Mouse (Mus musculus) brain, embryonic 14.5 days (tissue): ENCODE measurements around the gene Slco3a1. TPM values are rescaled to one million over a fixed set of nuclear protein-coding genes. Genes with fewer than 3 reads are reported as not detected.

Experiments used
- DNase-seq: peaks from one replicate; pipeline ENCODE4 v3.0.0-alpha.2; 2011; ENCODE audit warnings: low read depth
- CTCF ChIP-seq: fragments of 200-500 bp; IDR thresholded peaks from 2 replicates; pipeline ENCODE4 v1.5.1; 2012; ENCODE audit warnings: inconsistent platforms, mild to moderate bottlenecking, moderate library complexity, borderline replicate concordance; ENCODE audit not compliant: insufficient read depth, insufficient read length; ENCODE audit errors: extremely low read depth
- POLR2A ChIP-seq: fragments of 200-500 bp; IDR thresholded peaks from 2 replicates; pipeline ENCODE4 v1.6.1; 2012; ENCODE audit warnings: mild to moderate bottlenecking, inconsistent platforms, borderline replicate concordance; ENCODE audit not compliant: poor library complexity, insufficient read depth, insufficient read length, severe bottlenecking; ENCODE audit errors: extremely low read depth
- polyA plus RNA-seq: library from polyadenylated mRNA; depleted of rRNA; stranded (reverse); fragments of >200 nt; gene quantifications from 2 replicates; pipeline ENCODE4 v1.2.3, GENCODE M21; 2012; rRNA removed

The Slco3a1 gene
- 21.4 and 21.6 TPM in 2 replicates for polyA plus RNA-seq

GRCm38 (mm10) chr7:74554608-74555311 is at the start of gene Slco3a1:
Gene Slco3a1, minus strand, starts transcription at chr7:74554780.
- DNase-seq, result peak; percentile 88
- TF ChIP-seq CTCF, result peak; percentile 62
- no peak for TF ChIP-seq POLR2A

GRCm38 (mm10) chr7:74600996-74601395 is 46.4 kb upstream of the Slco3a1 start:
- no peak for DNase-seq
- no peak for TF ChIP-seq POLR2A
- TF ChIP-seq CTCF, result no peak

GRCm38 (mm10) chr7:74579411-74579810 is 24.8 kb upstream of the Slco3a1 start:
- DNase-seq, result peak; percentile 47
- TF ChIP-seq CTCF (no peak), POLR2A (no peak)

- no peak for DNase-seq
- TF ChIP-seq CTCF (no peak), POLR2A (no peak)
Measured at GRCm38 (mm10) chr7:74575678-74576077, 21.1 kb upstream of the Slco3a1 start.

- no peak for TF ChIP-seq POLR2A
- TF ChIP-seq CTCF, result peak; percentile 80
Measured at GRCm38 (mm10) chr7:74555416-74555815, 836 bp upstream of the Slco3a1 start.

GRCm38 (mm10) chr7:74554041-74554561 is 479 bp downstream of the Slco3a1 start:
- TF ChIP-seq POLR2A (no peak), CTCF (no peak)
- DNase-seq, result peak; percentile 65

More at GRCm38 (mm10) chr7:74555416-74555815, 836 bp upstream of the Slco3a1 start:
- DNase-seq, result peak; percentile 81

GRCm38 (mm10) chr7:74553111-74553650 is 1.4 kb downstream of the Slco3a1 start:
- no peak for DNase-seq
- TF ChIP-seq POLR2A (no peak), CTCF (no peak)

- no peak for TF ChIP-seq POLR2A
- TF ChIP-seq CTCF, result no peak
- DNase-seq, result no peak
Measured at GRCm38 (mm10) chr7:74552546-74552945, 2.0 kb downstream of the Slco3a1 start.

GRCm38 (mm10) chr7:74552000-74552358 is 2.6 kb downstream of the Slco3a1 start:
- TF ChIP-seq POLR2A, result no peak
- no peak for TF ChIP-seq CTCF
- DNase-seq, result no peak

- TF ChIP-seq CTCF (no peak), POLR2A (no peak)
- no peak for DNase-seq
Measured at GRCm38 (mm10) chr7:74551338-74551999, 3.1 kb downstream of the Slco3a1 start.

- TF ChIP-seq CTCF (no peak), POLR2A (no peak)
- DNase-seq, result no peak
Measured at GRCm38 (mm10) chr7:74549686-74550085, 4.9 kb downstream of the Slco3a1 start.
